Mouse (Mus musculus) Patski (cell line): ENCODE results near the gene Olfr282. TPM values are rescaled to one million over a fixed set of nuclear protein-coding genes. Genes with fewer than 3 reads are reported as not detected.
A peak's percentile ranks its signal among the peaks of the same experiment; 100 is the strongest.

ENCODE experiments used
- ATAC-seq: fragments of 100-300 bp; one replicate; pipeline ENCODE4 v1.8.0; 2021
- CTCF ChIA-PET: fragments of 350-600 bp; sonication (Branson Sonifier 250); formaldehyde crosslinking; loops from one replicate; lab custom pipeline; 2022; ENCODE audit warnings: inconsistent platforms; lab: Charles Lee
- POLR2A ChIA-PET: fragments of 350-600 bp; sonication (Branson Sonifier 250); formaldehyde crosslinking; loops from one replicate; lab custom pipeline; 2022; ENCODE audit warnings: antibody characterized with exemption, inconsistent platforms; lab: Charles Lee
- DNase-seq: peaks from one replicate; pipeline ENCODE4 v3.0.0-alpha.2; 2011; ENCODE audit warnings: low read depth, low spot score
- H3K27me3 ChIP-seq: fragments of 371-371 bp; one replicate; pipeline ENCODE4 v1.5.1; 2021
- CTCF ChIP-seq: fragments of 100-300 bp; IDR thresholded peaks from one replicate; pipeline ENCODE4 v1.5.1; 2021
- in situ Hi-C: fragments of 300-500 bp; cut with MboI; formaldehyde crosslinking; loops from 3 replicates; pipeline ENCODE4 v1.11.1; 2018; ENCODE audit warnings: low pct_unique_long_range_greater_than_20kb, mixed read lengths
- polyA plus RNA-seq: library from polyadenylated mRNA; unstranded; gene quantifications from one replicate; pipeline ENCODE4 v1.2.3, GENCODE M21; 2021

Olfr282 gene
- polyA plus RNA-seq, 1 experiment from 2014 or later, result not detected

GRCm38 (mm10) chr15:98471539-98471938 lies 40.5 kb downstream of the Olfr282 start:
- in situ Hi-C loops, result no loop called here
- CTCF ChIA-PET, result no interaction called here

GRCm38 (mm10) chr15:98474958-98475357 lies 43.9 kb downstream of the Olfr282 start:
- in situ Hi-C loops, result no loop called here
- DNase-seq, result no peak
- POLR2A ChIA-PET, result no interaction called here
- no peak for TF ChIP-seq CTCF
- no peak for ATAC-seq
- CTCF ChIA-PET, result no interaction called here
- peaks cover 26% of the 10 kb centered on the region for H3K27me3 ChIP-seq

More at GRCm38 (mm10) chr15:98471539-98471938, 40.5 kb downstream of the Olfr282 start:
- no peak for ATAC-seq
- POLR2A ChIA-PET, result no interaction called here
- no peak for TF ChIP-seq CTCF
- no peak for DNase-seq
- peaks cover 23% of the 10 kb centered on the region for H3K27me3 ChIP-seq

GRCm38 (mm10) chr15:98475382-98475781 lies 44.4 kb downstream of the Olfr282 start:
- peak; percentile 75 for TF ChIP-seq CTCF
- POLR2A ChIA-PET, result no interaction called here
- DNase-seq (no peak), ATAC-seq (no peak)
- H3K27me3 ChIP-seq, result peaks cover 26% of the 10 kb centered on the region
- in situ Hi-C loops, result no loop called here
- CTCF ChIA-PET, result no interaction called here

DNA sequence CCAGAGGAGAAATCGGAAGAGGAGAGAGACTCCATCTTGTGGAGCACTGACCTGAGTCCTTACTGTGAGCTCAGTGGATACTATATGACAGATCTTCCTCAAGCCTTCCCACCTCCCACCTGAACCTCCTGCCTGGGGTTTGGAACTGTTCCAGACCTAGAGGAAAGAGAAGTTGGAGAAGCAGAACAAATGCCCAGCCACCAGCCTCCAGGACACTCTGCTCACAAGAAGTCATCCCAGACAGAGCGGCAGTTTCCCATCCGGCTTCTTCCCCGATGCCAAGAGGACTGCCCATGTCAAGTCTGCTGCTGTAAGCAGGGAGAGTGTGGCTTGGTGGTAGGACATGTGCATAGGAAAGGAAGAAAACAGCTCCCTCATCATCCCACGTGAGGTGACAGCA lies 45.3 kb downstream of the Olfr282 start:
- CTCF ChIA-PET, result no interaction called here
- POLR2A ChIA-PET, result no interaction called here
- DNase-seq (no peak), ATAC-seq (no peak)
- H3K27me3 ChIP-seq, result peaks cover 28% of the 10 kb centered on the region
- no peak for TF ChIP-seq CTCF
- in situ Hi-C loops, result no loop called here

GRCm38 (mm10) chr15:98479568-98480102 lies 48.6 kb downstream of the Olfr282 start:
- ATAC-seq, result no peak

GRCm38 (mm10) chr15:98482701-98483100 lies 51.7 kb downstream of the Olfr282 start, which contains the start of gene Lalba:
Gene Lalba, minus strand, starts transcription at chr15:98482721.
- ATAC-seq (no peak), DNase-seq (no peak)
- no peak for TF ChIP-seq CTCF
- CTCF ChIA-PET, result no interaction called here
- POLR2A ChIA-PET, result interaction anchor here (0.6 kb wide), 1 partner anchor 16 kb away, joined by 3 read pairs; no protein-coding TSS in a partner anchor
- in situ Hi-C loops, result no loop called here
- peaks cover 17% of the 10 kb centered on the region for H3K27me3 ChIP-seq

More at GRCm38 (mm10) chr15:98479568-98480102, 48.6 kb downstream of the Olfr282 start:
- CTCF ChIA-PET, result no interaction called here
- no peak for TF ChIP-seq CTCF
- H3K27me3 ChIP-seq, result peaks cover 22% of the 10 kb centered on the region
- POLR2A ChIA-PET, result no interaction called here
- DNase-seq, result no peak
- in situ Hi-C loops, result no loop called here

DNA sequence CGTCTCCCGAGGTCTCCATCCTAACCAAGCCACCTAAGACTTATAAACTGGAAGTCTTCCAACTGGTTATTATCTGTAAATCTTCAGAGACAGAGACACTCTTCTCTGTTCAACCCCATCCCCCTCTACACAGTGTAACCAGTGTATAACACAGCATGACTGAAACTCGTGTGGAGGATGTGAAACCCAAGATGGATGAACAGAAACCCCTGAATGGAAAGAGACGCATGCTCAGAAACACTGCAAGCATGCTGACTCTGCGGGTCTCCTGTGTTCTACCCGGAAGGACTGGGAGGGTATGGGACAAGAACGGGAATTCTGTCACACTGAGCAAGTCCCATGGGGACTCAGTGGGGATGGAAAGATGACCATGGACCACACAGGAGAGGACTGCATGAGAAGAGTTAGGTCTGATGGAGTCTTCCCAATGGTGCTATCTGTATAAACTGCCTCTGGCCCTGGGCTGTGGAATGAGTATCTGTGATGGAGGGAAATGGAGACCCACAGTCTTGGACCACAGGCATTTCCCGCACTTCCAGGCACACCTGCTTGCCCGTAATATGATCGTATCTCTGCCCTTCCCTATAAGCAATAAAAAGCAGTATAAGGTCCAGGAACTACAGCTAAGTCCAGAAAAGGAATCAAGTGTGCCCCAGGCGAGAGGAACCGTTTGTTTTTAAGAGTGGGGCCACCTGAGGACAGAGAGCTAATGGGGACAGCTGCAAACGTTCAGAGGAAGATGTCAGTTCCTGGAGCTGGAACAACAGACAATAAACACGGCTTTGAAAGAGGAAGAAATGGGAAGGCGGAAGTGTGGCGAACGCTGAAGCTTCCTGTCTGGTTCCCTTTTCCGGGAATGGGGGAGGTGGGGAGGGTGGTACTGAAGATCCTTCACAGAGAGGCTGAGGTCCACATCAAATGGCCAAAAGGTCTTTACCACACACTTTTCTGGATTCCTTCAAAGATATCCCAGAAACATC lies 53.2 kb downstream of the Olfr282 start:
- peaks cover 10% of the 10 kb centered on the region for H3K27me3 ChIP-seq
- POLR2A ChIA-PET, result no interaction called here
- in situ Hi-C loops, result no loop called here
- ATAC-seq (no peak), DNase-seq (no peak)
- CTCF ChIA-PET, result no interaction called here
- no peak for TF ChIP-seq CTCF

- no peak for TF ChIP-seq CTCF
- ChIA-PET CTCF (no interaction called here), POLR2A (interaction anchor here (0.6 kb wide), 1 partner anchor 276 kb away, joined by 4 read pairs; the partner anchor contains the start of gene Arf3)
- DNase-seq (no peak), ATAC-seq (no peak)
- H3K27me3 ChIP-seq, result peaks cover 12% of the 10 kb centered on the region
- in situ Hi-C loops, result no loop called here
Observed at GRCm38 (mm10) chr15:98486433-98487021, 55.5 kb downstream of the Olfr282 start.

Other genes with a start within 250 kb of the Olfr282 start
- not detected for gene Olfr288, start 235.7 kb upstream of the Olfr282 start, polyA plus RNA-seq
- gene Gm44579, start 210.2 kb upstream of the Olfr282 start, polyA plus RNA-seq, result not detected
- not detected for gene Olfr287, start 210.2 kb upstream of the Olfr282 start, polyA plus RNA-seq
- gene Olfr286, start 196.8 kb upstream of the Olfr282 start, polyA plus RNA-seq, result not detected
- gene H1fnt, start 173.9 kb upstream of the Olfr282 start, polyA plus RNA-seq, result not detected
- gene Zfp641, start 135.1 kb upstream of the Olfr282 start, polyA plus RNA-seq, result 1.3 TPM
- gene Olfr285, start 113.9 kb upstream of the Olfr282 start, polyA plus RNA-seq, result not detected
- not detected for gene Olfr284, start 90.2 kb upstream of the Olfr282 start, polyA plus RNA-seq
- gene Olfr283, start 50.3 kb upstream of the Olfr282 start, polyA plus RNA-seq, result not detected
- not detected for gene Olfr281, start 21.4 kb downstream of the Olfr282 start, polyA plus RNA-seq
- not detected for gene OR5BS1P, start 38.7 kb downstream of the Olfr282 start, polyA plus RNA-seq
- gene Lalba, start 51.5 kb downstream of the Olfr282 start, polyA plus RNA-seq, result not detected
- gene Olfr279, start 61.2 kb downstream of the Olfr282 start, polyA plus RNA-seq, result not detected
- 91.6 TPM for gene Kansl2, start 103.0 kb downstream of the Olfr282 start, polyA plus RNA-seq
- 30.2 TPM for gene Ccnt1, start 139.7 kb downstream of the Olfr282 start, polyA plus RNA-seq
- 0.26 TPM for gene 4930415O20Rik, start 139.8 kb downstream of the Olfr282 start, polyA plus RNA-seq
- 114 TPM for gene Adcy6, start 178.9 kb downstream of the Olfr282 start, polyA plus RNA-seq
- 69.7 TPM for gene Cacnb3, start 199.6 kb downstream of the Olfr282 start, polyA plus RNA-seq
- 109 TPM for gene Ddx23, start 231.7 kb downstream of the Olfr282 start, polyA plus RNA-seq
- gene Rnd1, start 246.2 kb downstream of the Olfr282 start, polyA plus RNA-seq, result 14.8 TPM